Mouse (Mus musculus): ENCODE measurements around the gene Cacna2d3.

DNA sequence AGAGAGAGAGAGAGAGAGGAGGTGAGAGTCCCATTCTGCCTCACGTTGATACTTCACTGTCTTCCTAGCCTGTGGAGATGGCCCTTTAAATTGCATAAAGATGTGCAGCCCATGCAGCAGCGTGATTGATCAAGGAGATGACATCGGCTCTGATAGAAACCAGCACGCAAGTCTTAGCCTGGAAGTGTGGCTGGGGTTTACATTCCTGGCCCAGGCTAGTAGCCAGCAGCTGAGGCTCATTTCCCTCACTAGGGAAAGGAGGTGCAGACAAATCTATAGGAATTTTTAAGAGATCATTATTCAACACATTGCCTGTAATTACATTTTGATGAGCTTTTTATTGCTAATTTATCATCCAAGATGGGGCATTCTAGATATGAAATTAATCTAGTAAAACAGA is 635.1 kb downstream of the Cacna2d3 start:
- no peak for TF ChIP-seq CHD2 (IDR thresholded peaks at IDR 0.05; ENCODE audit: low read depth, low read length)
- TF ChIP-seq ZC3H11A (IDR thresholded peaks at IDR 0.05; ENCODE audit: borderline replicate concordance, low read depth, low read length) = no peak
- TF ChIP-seq MAFK (IDR thresholded peaks at IDR 0.05; ENCODE audit: insufficient read depth, low read depth, low read length) = no peak
- TF ChIP-seq HCFC1 (IDR thresholded peaks at IDR 0.05; ENCODE audit: borderline replicate concordance, insufficient read depth, low read length) = no peak

Data from ES-E14 (cell line).